Mouse (Mus musculus): ENCODE results near the gene Slc40a1.

GRCm38 (mm10) chr1:45891986-45892385 lies 34.3 kb downstream of the Slc40a1 start:
- TF ChIP-seq CTCF (IDR thresholded peaks at IDR 0.05), result no peak
- no peak for TF ChIP-seq EP300 (IDR thresholded peaks at IDR 0.05)
